Mouse (Mus musculus) kidney, adult 2 months (tissue): Measurements from ENCODE around the gene Gm21964.

ENCODE experiments used
- CTCF ChIP-seq: fragments of 200-500 bp; conservative IDR thresholded peaks from 2 replicates; pipeline ENCODE4 v1.5.1; 2011; ENCODE audit warnings: low read depth, mild to moderate bottlenecking, control low read depth, low read length, moderate library complexity, mixed read lengths; ENCODE audit not compliant: insufficient read depth, insufficient read length
- POLR2A ChIP-seq: fragments of 200-500 bp; IDR thresholded peaks from one replicate; pipeline ENCODE4 v1.6.1; 2011; ENCODE audit warnings: low read depth, low read length, control low read depth

- TF ChIP-seq CTCF, result peak; percentile 84
- TF ChIP-seq POLR2A, result no peak
Measured at GRCm38 (mm10) chr8:110130537-110130936, 29.5 kb downstream of the Gm21964 start.
